Mouse (Mus musculus): ENCODE results near the gene Rgl2. TPM values are rescaled to one million over a fixed set of nuclear protein-coding genes. Genes with fewer than 3 reads are reported as not detected.
"Not testable (repeated sequence)": the region's sequence is repeated elsewhere in the genome, so short reads cannot be mapped to it uniquely, and the experiment has no call there.

Rgl2 gene
- polyA plus RNA-seq, 1 experiment from 2014 or later: 64.4 TPM

GRCm38 (mm10) chr17:33940981-33941380, 11.6 kb downstream of the Rgl2 start:
- 1% methylated on average over 26 of the region's 26 CpGs for WGBS
- H3K27me3 ChIP-seq: no peaks in the 10 kb centered on the region
- H3K4me1 ChIP-seq: peaks cover 23% of the 10 kb centered on the region
- peak overlapping the region; percentile 87 for H3K9ac ChIP-seq
- H3K36me3 ChIP-seq: peaks cover 51% of the 10 kb centered on the region
- ATAC-seq (ENCODE audit: insufficient number of reproducible peaks, low FRiP score, low TSS enrichment, low read depth): no peak
- H3K4me2 ChIP-seq (replicated peaks): peak overlapping the region; percentile 94
- H3K9me3 ChIP-seq (replicated peaks): no peaks in the 10 kb centered on the region
- no peak overlapping the region for H3K27ac ChIP-seq (replicated peaks)
- peak overlapping the region; percentile 89 for H3K4me3 ChIP-seq (replicated peaks)

- Histone ChIP-seq H3K27ac (replicated peaks) (no peak overlapping the region), H3K27me3 (no peaks in the 10 kb centered on the region), H3K4me3 (replicated peaks) (peak overlapping the region; percentile 89), H3K9me3 (replicated peaks) (no peaks in the 10 kb centered on the region), H3K4me2 (replicated peaks) (peak overlapping the region; percentile 94), H3K4me1 (peaks cover 23% of the 10 kb centered on the region), H3K9ac (peak overlapping the region; percentile 87), H3K36me3 (peaks cover 54% of the 10 kb centered on the region)
- ATAC-seq (ENCODE audit: insufficient number of reproducible peaks, low FRiP score, low TSS enrichment, low read depth): no peak
- 60% methylated on average over 19 of the region's 19 CpGs for WGBS
Observed at GRCm38 (mm10) chr17:33941381-33941780, 12.0 kb downstream of the Rgl2 start.

GRCm38 (mm10) chr17:33943454-33943853, 14.1 kb downstream of the Rgl2 start:
- peaks cover 55% of the 10 kb centered on the region for H3K36me3 ChIP-seq

DNA sequence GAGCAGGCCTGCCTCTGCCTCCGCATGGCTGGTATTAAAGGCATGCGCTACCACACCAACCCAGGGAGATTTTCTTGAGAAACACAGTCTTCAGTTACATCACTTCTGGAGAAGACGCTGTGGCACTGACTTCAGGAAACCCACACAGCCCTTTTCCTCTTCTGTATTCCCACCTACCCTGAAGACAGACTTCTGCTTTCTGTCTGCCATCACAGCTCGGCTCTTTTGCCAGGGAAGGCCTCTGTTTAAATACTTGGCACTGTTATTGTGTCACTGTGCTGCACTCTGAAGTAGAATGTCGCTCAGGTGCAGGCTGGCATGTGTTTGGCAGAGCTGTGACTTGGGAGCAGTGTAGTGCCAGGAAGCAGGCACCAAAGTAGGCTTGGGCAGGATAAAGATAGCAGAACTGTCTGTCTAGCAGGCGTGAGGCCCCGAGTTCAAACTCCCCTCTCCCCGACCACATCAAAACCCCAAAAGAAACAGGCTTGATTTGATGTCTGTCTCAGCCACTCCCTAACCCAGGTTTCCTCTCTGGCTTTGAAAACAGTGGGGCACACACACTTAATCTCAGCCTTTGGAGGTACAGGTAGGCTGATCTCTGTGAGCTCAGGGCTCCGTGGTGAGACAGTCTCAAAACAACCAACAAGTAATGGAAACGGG, 18.2 kb downstream of the Rgl2 start:
- no peak overlapping the region for H3K4me2 ChIP-seq (replicated peaks)
- no peak overlapping the region for H3K4me3 ChIP-seq (replicated peaks)
- no peaks in the 10 kb centered on the region for H3K9me3 ChIP-seq (replicated peaks)
- peaks cover 72% of the 10 kb centered on the region for H3K36me3 ChIP-seq
- H3K27me3 ChIP-seq: no peaks in the 10 kb centered on the region
- no peak overlapping the region for H3K27ac ChIP-seq (replicated peaks)
- no peak overlapping the region for H3K9ac ChIP-seq
- WGBS: 88% methylated on average over 10 of the region's 10 CpGs
- no peak for ATAC-seq (ENCODE audit: insufficient number of reproducible peaks, low FRiP score, low TSS enrichment, low read depth)
- peaks cover 38% of the 10 kb centered on the region for H3K4me1 ChIP-seq

More at GRCm38 (mm10) chr17:33943454-33943853, 14.1 kb downstream of the Rgl2 start:
- WGBS: 93% methylated on average over 15 of the region's 15 CpGs
- H3K4me2 ChIP-seq (replicated peaks): no peak overlapping the region
- H3K4me1 ChIP-seq: peaks cover 23% of the 10 kb centered on the region
- no peak for ATAC-seq (ENCODE audit: insufficient number of reproducible peaks, low FRiP score, low TSS enrichment, low read depth)
- no peak overlapping the region for H3K9ac ChIP-seq
- H3K4me3 ChIP-seq (replicated peaks): no peak overlapping the region
- H3K27ac ChIP-seq (replicated peaks): no peak overlapping the region
- H3K9me3 ChIP-seq (replicated peaks): no peaks in the 10 kb centered on the region
- no peaks in the 10 kb centered on the region for H3K27me3 ChIP-seq

- Histone ChIP-seq H3K27me3 (no peaks in the 10 kb centered on the region), H3K4me2 (replicated peaks) (no peak overlapping the region), H3K27ac (replicated peaks) (no peak overlapping the region), H3K36me3 (peaks cover 75% of the 10 kb centered on the region), H3K9ac (no peak overlapping the region), H3K4me1 (peaks cover 45% of the 10 kb centered on the region), H3K4me3 (replicated peaks) (no peak overlapping the region), H3K9me3 (replicated peaks) (no peaks in the 10 kb centered on the region)
- 84% methylated on average over 21 of the region's 22 CpGs for WGBS
- ATAC-seq (ENCODE audit: insufficient number of reproducible peaks, low FRiP score, low TSS enrichment, low read depth): no peak
Observed at GRCm38 (mm10) chr17:33948090-33948904, 19.0 kb downstream of the Rgl2 start.

DNA sequence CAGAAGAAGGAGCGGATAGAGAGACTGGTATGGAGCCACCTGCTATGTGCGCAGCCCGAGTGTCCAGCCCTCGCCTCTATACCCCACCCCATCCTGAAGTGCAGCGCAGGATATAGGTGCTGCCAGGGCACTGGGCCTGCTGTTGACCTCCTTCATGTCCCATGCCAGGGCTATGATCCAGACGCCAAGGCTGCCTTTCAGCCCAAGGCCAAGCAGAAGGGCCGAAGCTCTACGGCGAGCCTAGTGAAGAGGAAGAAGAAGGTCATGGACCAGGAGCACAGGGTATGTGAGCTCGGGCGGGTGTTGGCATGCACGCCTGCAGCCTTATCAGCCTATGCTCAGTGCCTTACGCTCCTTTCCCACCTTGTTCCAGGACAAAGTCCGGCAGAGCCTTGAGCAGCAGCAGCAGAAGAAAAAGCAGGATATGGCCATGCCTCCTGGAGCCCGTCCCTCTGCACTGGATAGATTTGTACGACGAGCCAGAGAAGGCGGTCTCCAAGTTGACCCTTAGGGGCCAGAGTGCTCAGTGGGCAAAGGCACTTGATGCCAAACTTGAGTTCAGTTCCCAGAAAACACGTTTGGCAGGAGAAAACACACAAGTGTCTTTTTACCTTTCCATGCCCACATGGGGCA, 19.7 kb downstream of the Rgl2 start:
- Histone ChIP-seq H3K36me3 (peaks cover 74% of the 10 kb centered on the region), H3K4me3 (replicated peaks) (no peak overlapping the region), H3K9me3 (replicated peaks) (no peaks in the 10 kb centered on the region), H3K4me2 (replicated peaks) (no peak overlapping the region), H3K9ac (no peak overlapping the region), H3K27me3 (no peaks in the 10 kb centered on the region), H3K27ac (replicated peaks) (no peak overlapping the region), H3K4me1 (peaks cover 52% of the 10 kb centered on the region)
- 93% methylated on average over 19 of the region's 19 CpGs for WGBS
- no peak for ATAC-seq (ENCODE audit: insufficient number of reproducible peaks, low FRiP score, low TSS enrichment, low read depth)

DNA sequence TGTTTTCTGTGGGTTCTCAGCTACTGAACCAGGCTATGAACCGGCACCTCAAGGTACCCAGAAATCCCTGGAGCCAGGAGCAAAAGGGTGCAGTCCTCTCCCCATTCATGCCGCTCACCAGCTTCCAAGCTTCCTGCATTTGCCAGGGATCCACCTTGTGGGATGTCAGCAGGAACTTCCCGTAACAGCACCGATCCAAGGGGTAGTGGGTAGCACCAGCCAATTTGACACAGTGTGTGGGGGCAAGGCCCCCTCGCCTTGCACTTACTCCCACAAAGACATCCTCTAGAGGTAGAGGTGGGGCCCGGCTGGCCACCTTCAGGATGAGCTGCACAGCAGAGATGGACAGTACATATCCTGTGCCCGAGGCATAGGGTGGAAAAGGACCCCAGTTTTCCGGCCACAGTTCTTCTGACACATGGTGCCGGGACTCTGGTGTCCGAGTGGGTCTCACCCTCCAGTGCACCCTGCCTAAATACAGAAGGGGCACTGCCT, 20.8 kb downstream of the Rgl2 start:
- Histone ChIP-seq H3K9ac (peak overlapping the region; percentile 50), H3K36me3 (peaks cover 65% of the 10 kb centered on the region), H3K9me3 (replicated peaks) (no peaks in the 10 kb centered on the region), H3K4me2 (replicated peaks) (peak overlapping the region; percentile 94), H3K4me3 (replicated peaks) (peak overlapping the region; percentile 53), H3K27me3 (no peaks in the 10 kb centered on the region), H3K27ac (replicated peaks) (peak overlapping the region; percentile 96), H3K4me1 (peaks cover 59% of the 10 kb centered on the region)
- WGBS: 71% methylated on average over 10 of the region's 10 CpGs
- ATAC-seq (ENCODE audit: insufficient number of reproducible peaks, low FRiP score, low TSS enrichment, low read depth): no peak

- Histone ChIP-seq H3K4me1 (peaks cover 60% of the 10 kb centered on the region), H3K4me2 (replicated peaks) (peak within 1 kb of the TSS; percentile 94), H3K9me3 (replicated peaks) (no peaks in the 10 kb centered on the region), H3K27me3 (no peaks in the 10 kb centered on the region), H3K9ac (peak within 1 kb of the TSS; percentile 50), H3K36me3 (peaks cover 55% of the 10 kb centered on the region), H3K4me3 (replicated peaks) (peak within 1 kb of the TSS; percentile 53), H3K27ac (replicated peaks) (peak within 1 kb of the TSS; percentile 96)
- ATAC-seq (ENCODE audit: insufficient number of reproducible peaks, low FRiP score, low TSS enrichment, low read depth): peak; percentile 83
- WGBS: under 1% methylated on average over 45 of the region's 45 CpGs
Observed at GRCm38 (mm10) chr17:33951021-33951946, 21.9 kb downstream of the Rgl2 start, which contains the start of gene B3galt4. TSS of gene B3galt4 (minus strand) at chr17:33951488.

- peak overlapping the region; percentile 96 for H3K27ac ChIP-seq (replicated peaks)
- not testable (repeated sequence) for ATAC-seq (ENCODE audit: insufficient number of reproducible peaks, low FRiP score, low TSS enrichment, low read depth); H3K9me3 ChIP-seq (replicated peaks); H3K27me3 ChIP-seq; H3K9ac ChIP-seq
- peak overlapping the region; percentile 94 for H3K4me2 ChIP-seq (replicated peaks)
- peaks cover 50% of the 10 kb centered on the region for H3K36me3 ChIP-seq
- H3K4me3 ChIP-seq (replicated peaks): peak overlapping the region; percentile 53
- 78% methylated on average over 13 of the region's 13 CpGs for WGBS
- H3K4me1 ChIP-seq: peaks cover 66% of the 10 kb centered on the region
Observed at GRCm38 (mm10) chr17:33952015-33952414, 22.7 kb downstream of the Rgl2 start.

DNA sequence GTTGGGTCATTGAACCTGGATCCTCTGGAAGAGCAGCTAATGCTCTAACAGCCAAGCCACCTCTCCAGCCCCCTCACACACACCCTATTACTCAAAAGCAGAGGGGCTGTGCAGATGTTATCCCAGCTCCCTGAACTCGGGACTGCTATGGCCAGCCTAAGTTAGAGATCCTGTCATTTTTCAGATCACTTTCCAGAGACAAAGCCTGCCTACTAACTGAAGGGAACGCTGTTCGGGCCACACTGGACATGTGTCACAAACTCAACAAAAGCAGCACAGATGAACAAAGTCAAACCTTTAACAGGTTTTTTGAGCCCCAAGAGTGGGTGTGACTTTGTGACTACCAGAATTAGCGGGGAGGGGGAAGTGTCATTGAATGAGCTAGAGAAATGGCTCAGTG, 23.5 kb downstream of the Rgl2 start:
- Histone ChIP-seq H3K4me1 (peaks cover 71% of the 10 kb centered on the region), H3K4me3 (replicated peaks) (0 out of 2 replicates have a peak overlapping the region, but pooled peaks have one; percentile 87), H3K9ac (0 out of 2 replicates have a peak overlapping the region, but pooled peaks have one; percentile 21), H3K9me3 (replicated peaks) (no peaks in the 10 kb centered on the region), H3K27ac (replicated peaks) (peak overlapping the region; percentile 51; the same call in 1 of the 2 replicates), H3K4me2 (replicated peaks) (0 out of 2 replicates have a peak overlapping the region, but pooled peaks have one; percentile 3), H3K36me3 (peaks cover 45% of the 10 kb centered on the region), H3K27me3 (no peaks in the 10 kb centered on the region)
- ATAC-seq (ENCODE audit: insufficient number of reproducible peaks, low FRiP score, low TSS enrichment, low read depth): no peak
- 80% methylated on average over 4 of the region's 4 CpGs for WGBS

Data from embryonic facial prominence, embryonic 15.5 days (tissue).